In genomic region chr10:76033119-76033455, GRCm38 (mm10) we compare ENCODE assay signal across 8 mouse cellular contexts. TPM values are rescaled to one million over a fixed set of nuclear protein-coding genes. Genes with fewer than 3 reads are reported as not detected.
DNase-seq lines count a peak whose midpoint lies in the region; ATAC-seq lines count a peak whose summit lies in the region.

No protein-coding gene starts in this region.

- no peaks in the 10 kb centered on the region for H3K9me3 ChIP-seq in kidney, embryonic 14.5 days (ENCODE audit: control insufficient read depth, low read length)
- H3K9me3 ChIP-seq in hindbrain, embryonic 12.5 days (replicated peaks), result no peaks in the 10 kb centered on the region
- no peaks in the 10 kb centered on the region for H3K9me3 ChIP-seq in midbrain, embryonic 11.5 days (ENCODE audit: control insufficient read depth, low read length)

- peaks cover 7% of the 10 kb centered on the region for H3K36me3 ChIP-seq in kidney, embryonic 14.5 days (ENCODE audit: control insufficient read depth, insufficient read depth, low read length)
- H3K36me3 ChIP-seq in hindbrain, embryonic 12.5 days, result peaks cover 14% of the 10 kb centered on the region
- H3K36me3 ChIP-seq in midbrain, embryonic 11.5 days (ENCODE audit: control insufficient read depth, insufficient read depth, low read length), result peaks cover 11% of the 10 kb centered on the region

- peak overlapping the region; percentile 96 for H3K9ac ChIP-seq in kidney, embryonic 14.5 days (ENCODE audit: low read depth, low read length)
- H3K9ac ChIP-seq in hindbrain, embryonic 12.5 days, result peak overlapping the region; percentile 91
- peak overlapping the region; percentile 97 for H3K9ac ChIP-seq in midbrain, embryonic 11.5 days (ENCODE audit: low read length)

- no peak for DNase-seq in kidney, postnatal 36 days
- DNase-seq in midbrain, embryonic 11.5 days (ENCODE audit: low spot score, missing footprints), result no peak
- no peak for DNase-seq in left cerebral cortex, adult 18-20 months (ENCODE audit: low spot score in 2 of 2)
- DNase-seq in urinary bladder, postnatal 14 days (ENCODE audit: low spot score), result no peak
- no peak for DNase-seq in left cerebral cortex, postnatal 14 days (ENCODE audit: low spot score in 2 of 2)

- no peaks in the 10 kb centered on the region for H3K27me3 ChIP-seq in kidney, embryonic 14.5 days (ENCODE audit: control insufficient read depth, insufficient read depth, low read length)
- no peaks in the 10 kb centered on the region for H3K27me3 ChIP-seq in hindbrain, embryonic 12.5 days
- no peaks in the 10 kb centered on the region for H3K27me3 ChIP-seq in midbrain, embryonic 11.5 days (ENCODE audit: control insufficient read depth, insufficient read depth, low read length)

- WGBS in kidney, embryonic 14.5 days, result 13% methylated on average over 7 of the region's 7 CpGs
- WGBS in hindbrain, embryonic 12.5 days, result 19% methylated on average over 7 of the region's 7 CpGs
- WGBS in midbrain, embryonic 11.5 days, result 23% methylated on average over 7 of the region's 7 CpGs

- H3K4me3 ChIP-seq in kidney, embryonic 14.5 days (ENCODE audit: low read length), result peak overlapping the region; percentile 85
- H3K4me3 ChIP-seq in hindbrain, embryonic 12.5 days, result peak overlapping the region; percentile 91
- peak overlapping the region; percentile 60 for H3K4me3 ChIP-seq in midbrain, embryonic 11.5 days (ENCODE audit: low read depth, low read length)

- H3K4me1 ChIP-seq in kidney, embryonic 14.5 days (ENCODE audit: control insufficient read depth, insufficient read depth, low read length), result peaks cover 6% of the 10 kb centered on the region; the same call in 1 of the 2 replicates
- H3K4me1 ChIP-seq in hindbrain, embryonic 12.5 days, result peaks cover 9% of the 10 kb centered on the region
- peaks cover 6% of the 10 kb centered on the region for H3K4me1 ChIP-seq in midbrain, embryonic 11.5 days (ENCODE audit: control insufficient read depth, insufficient read depth, low read length)

- peak overlapping the region; percentile 81 for H3K4me2 ChIP-seq in kidney, embryonic 14.5 days (replicated peaks; ENCODE audit: low read depth, low read length)
- H3K4me2 ChIP-seq in hindbrain, embryonic 12.5 days (replicated peaks), result peak overlapping the region; percentile 90
- H3K4me2 ChIP-seq in midbrain, embryonic 11.5 days, result peak overlapping the region; percentile 73

- intact Hi-C loops in left cerebral cortex, postnatal 14 days (cut with DNase I), result no loop called here

- ATAC-seq in kidney, embryonic 14.5 days (ENCODE audit: low FRiP score, low TSS enrichment), result no peak
- peak; percentile 1 for ATAC-seq in activated CD4-positive, CD25-positive, alpha-beta regulatory T cell, adult 4 months
- no peak for ATAC-seq in hindbrain, embryonic 12.5 days (ENCODE audit: low FRiP score)
- ATAC-seq in midbrain, embryonic 11.5 days (ENCODE audit: low FRiP score), result no peak

- H3K27ac ChIP-seq in kidney, embryonic 14.5 days (ENCODE audit: low read depth, low read length), result peak overlapping the region; percentile 73
- H3K27ac ChIP-seq in hindbrain, embryonic 12.5 days, result 0 out of 2 replicates have a peak overlapping the region, but pooled peaks have one; percentile 76
- no peak overlapping the region; the same call in 1 of the 2 replicates for H3K27ac ChIP-seq in midbrain, embryonic 11.5 days (ENCODE audit: low read depth, low read length)

RNA-seq across cellular contexts. Expression of gene Zfp280b, which starts 0.6 kb away (rescaled TPM):
- 16.7 and 24.9 TPM in 2 replicates for polyA plus RNA-seq in kidney, embryonic 14.5 days (2014; fragmentation: Nextera tagmentation; extraction: Ambion mirVana)
- polyA plus RNA-seq in activated CD4-positive, CD25-positive, alpha-beta regulatory T cell, adult 4 months (2017; shearing (Covaris generic)), result 10 to 100 TPM; 11.4 to 11.5 TPM
- 20.4 and 24.5 TPM in 2 replicates for polyA plus RNA-seq in hindbrain, embryonic 12.5 days (2016; fragmentation: Nextera tagmentation; extraction: Ambion mirVana)
- 33.2 and 34.3 TPM in 2 replicates for polyA plus RNA-seq in midbrain, embryonic 11.5 days (2014; fragmentation: Nextera tagmentation; extraction: Ambion mirVana)
- 10 to 100 TPM; 15.4 to 17.5 TPM for total RNA-seq in left cerebral cortex, adult 18-20 months (2021)
- total RNA-seq in left cerebral cortex, postnatal 14 days (2021), result 10 to 100 TPM; 12.2 to 12.3 TPM
